Mouse (Mus musculus): ENCODE results near the gene Gm10644.
A peak's percentile ranks its signal among the peaks of the same experiment; 100 is the strongest.

Gene Gm10644

DNA sequence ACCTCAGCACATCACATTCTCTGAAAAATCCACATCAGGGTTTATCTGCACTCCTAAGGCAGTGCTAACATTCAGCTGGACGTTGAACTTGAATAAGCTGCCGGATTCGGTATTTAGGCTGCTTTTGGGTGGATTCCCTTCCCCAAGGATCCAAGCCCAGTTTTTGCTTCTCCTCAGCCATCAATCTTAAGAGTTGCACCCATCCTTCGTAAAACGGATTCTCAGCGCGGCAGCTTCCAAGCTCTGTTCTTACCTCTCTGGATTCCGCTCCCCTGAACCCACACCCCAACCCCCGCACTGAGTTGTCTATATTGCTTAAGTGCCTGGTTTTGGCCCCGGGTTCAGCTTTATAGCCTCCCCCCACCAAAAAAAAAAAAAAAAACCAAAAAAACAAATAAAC, 56.5 kb downstream of the Gm10644 start:
- DNase-seq (ENCODE audit: low spot score in 2 of 2), result no peak

DNA sequence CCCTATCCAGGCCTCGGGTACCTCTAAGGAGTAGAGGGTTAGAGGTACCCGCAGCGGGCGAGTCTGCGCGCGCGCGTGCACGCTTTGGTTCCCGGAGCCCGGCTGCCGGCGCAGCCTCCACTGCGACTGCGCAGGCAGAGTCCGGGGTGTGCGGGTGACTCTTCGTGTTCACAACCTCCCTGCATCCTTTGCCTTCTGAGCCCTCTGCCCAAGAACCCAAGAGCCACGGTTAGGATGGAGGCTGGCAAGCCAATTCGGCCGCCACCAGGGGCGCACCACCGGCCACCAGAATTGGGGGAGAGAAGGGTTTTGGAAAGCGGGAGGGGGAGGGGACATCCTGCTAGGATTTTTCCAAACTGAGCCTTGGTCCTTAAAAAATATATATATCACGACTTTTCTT, 57.8 kb downstream of the Gm10644 start:
- no peak for DNase-seq (ENCODE audit: low spot score in 2 of 2)

DNA sequence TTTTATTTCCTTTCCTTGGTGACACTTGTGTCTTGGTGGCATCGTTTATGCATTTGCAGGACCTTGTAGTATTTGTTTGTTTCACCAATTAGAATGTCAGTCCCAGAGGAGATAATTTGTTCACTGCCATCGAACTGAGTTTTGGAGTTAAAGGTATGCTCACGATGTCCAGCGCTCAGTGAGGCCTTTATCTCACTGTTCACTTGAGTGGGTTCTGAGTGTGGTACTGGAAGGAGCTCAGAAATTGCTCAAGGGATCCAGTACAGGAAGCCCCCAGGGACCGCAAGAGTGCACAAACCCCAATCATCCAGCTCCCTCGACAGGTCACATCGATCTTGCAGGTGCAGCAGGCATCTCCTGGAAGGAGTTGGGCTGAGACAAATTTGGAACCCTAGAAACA, 58.5 kb downstream of the Gm10644 start:
- DNase-seq (ENCODE audit: low spot score in 2 of 2), result no peak

DNA sequence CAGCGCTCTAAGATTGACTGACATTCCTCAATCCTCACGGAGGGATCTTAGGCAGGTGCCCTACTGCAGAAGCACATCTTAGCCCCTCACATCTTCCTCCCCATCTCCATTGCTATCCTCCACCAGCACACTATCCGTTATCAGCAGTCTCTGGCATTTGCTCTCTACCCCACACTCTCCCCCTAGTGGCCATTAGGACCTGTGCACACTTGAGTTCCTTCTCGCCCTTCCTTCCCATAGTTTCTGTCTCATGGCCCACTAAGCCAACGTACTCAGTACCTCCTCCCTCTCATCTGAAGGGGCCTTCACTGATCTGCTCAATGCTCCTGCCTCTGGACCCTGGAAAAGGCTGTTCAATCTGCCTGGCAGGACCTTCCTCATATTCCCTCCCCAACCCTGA, 59.1 kb downstream of the Gm10644 start:
- DNase-seq (ENCODE audit: low spot score in 2 of 2), result no peak

DNA sequence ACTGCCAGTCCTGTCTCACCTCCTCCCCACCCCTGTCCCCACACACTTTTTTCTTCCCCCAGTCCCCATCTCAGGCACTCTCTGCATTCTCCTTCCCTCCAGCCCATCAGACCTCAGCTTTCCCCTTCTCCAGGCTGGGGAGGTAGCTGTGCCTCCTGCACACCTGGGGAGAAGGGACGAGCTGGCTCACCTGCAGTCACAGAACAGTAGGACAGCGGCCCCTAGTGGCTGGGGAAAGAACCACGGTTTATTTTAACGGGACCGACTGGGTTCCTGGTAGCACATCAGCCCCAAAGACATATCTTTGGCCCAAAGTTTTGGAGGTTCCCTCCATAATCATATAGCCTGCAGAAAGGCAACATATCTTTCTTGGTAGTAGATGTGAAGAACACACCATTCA, 61.1 kb downstream of the Gm10644 start:
- DNase-seq (ENCODE audit: low spot score in 2 of 2), result peak; percentile 50 to 76

DNA sequence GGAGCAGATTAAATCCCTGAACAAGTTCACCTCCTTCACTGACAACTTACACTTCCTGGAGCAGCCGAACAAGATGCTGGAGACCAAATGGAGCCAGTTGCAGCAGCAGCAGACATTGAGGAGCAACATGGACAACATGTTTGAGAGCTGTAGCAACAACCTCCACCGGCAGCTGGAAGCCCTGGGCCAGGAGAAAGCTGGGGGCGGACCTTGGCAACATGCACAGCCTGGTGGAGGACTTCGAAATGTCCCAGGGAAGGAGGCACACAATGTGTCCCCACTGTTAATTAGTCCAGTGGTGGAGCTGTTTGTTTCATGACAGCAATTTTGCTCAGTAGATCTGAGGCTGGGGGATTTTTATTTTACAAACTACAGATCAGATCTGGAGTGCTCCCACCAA, 62.9 kb downstream of the Gm10644 start:
- no peak for DNase-seq (ENCODE audit: low spot score in 2 of 2)

DNA sequence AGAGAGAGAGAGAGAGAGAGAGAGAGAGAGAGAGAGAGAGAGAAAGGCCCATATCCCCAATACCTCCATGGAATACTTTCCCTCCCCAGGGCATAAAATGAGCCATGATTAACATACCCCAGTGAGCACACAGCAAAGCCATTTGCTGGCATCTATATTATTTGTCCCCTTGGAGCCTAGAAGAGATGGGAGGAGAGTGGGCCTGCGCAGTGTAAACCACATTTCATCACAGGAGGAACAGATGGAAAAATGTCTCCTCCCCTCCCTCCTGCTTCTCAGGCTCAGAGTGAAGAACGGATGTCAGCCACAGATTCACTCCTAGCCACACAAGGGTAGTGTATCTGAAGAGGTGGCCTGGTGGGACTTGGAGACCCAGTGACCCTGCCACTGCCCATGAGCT, 66.6 kb downstream of the Gm10644 start:
- no peak for DNase-seq (ENCODE audit: low spot score in 2 of 2)

Data from spleen, postnatal 14 days (tissue).